Mouse (Mus musculus): Measurements from ENCODE around the gene Slc8a1.

Slc8a1 gene

DNA sequence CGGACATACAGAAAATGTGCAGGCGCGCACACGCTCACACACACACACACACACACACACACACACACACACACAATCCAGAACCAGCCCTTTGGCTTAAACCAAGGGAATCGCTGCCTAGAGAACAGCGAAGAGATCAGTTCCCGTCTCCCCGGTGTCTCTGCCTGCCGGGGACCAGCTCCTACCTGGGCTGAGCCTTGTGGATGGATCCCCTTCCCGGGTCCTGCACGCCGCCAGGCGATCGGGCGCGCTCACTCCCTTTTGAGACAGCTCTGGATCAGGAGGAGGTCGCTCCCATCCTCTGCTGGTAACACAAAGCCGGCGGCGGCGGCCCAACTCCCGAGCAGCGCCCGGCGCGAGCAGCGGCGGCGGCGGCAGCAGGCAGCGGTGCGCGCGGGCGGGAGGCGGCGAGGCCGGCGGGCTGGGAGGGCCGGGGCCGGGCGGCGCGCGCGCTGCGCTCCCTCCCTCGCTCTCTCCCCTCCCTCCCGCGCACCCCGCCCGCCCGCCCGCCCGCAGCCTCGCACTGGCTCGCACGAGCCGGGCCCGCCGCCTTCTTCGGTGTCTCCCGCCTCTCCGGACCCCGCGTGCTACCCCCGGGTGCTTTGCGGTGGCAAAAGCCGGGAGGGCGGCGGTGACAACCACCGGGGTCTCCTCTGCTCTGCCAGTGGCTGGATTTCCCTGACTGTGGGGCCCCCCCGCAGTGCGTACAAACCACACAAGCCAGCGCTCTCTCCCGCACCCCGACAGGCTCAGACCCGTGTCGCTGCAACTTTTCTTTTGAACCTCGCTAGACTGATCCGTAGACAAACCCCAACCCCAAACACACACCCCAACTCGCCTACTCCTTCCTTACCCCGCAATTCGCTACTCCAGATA is 68.1 kb downstream of the Slc8a1 start:
- no peak for DNase-seq (ENCODE audit: low read depth, low spot score)

- DNase-seq (ENCODE audit: low read depth, low spot score), result no peak
Measured at GRCm38 (mm10) chr17:81669062-81669815, 68.9 kb downstream of the Slc8a1 start.

DNA sequence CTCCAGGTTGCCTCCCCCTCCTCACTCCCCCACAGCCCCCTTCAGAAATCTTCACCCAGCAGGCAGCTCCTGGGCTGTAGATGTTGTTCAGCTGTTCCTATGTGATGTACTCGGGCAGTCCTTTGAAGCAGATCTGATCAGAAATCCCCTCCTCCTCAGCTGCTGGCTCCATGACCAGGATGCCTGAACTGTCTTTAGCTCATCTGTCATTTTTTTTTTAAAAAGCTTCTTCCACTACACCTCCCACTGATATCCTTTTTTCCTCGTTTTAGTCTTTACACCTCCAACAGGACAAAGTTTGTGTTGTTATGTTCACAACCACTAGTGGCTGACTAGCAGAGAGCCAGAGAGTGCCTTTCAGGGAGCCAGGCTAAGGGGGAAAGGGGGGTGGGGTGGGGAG is 69.7 kb downstream of the Slc8a1 start:
- DNase-seq (ENCODE audit: low read depth, low spot score), result no peak

DNA sequence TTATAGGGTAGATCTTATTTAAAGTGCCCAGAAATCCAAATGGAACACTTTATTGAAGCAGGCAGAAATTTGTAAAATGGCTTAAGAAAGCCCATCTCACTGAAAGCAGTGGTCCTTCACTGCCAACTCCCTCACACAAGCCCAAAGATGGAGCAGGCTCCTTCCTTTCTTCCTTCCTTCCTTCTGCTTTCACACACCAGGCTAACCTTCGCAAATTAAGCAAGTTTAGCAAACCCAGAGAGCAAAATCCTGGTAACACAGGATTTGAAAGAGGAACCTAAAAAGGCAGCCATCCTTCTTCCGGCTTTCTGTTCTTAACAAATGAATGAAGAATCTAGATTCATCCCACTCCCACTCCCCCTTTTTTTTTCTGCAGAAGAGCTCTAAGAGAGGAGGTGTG is 70.2 kb downstream of the Slc8a1 start:
- DNase-seq (ENCODE audit: low read depth, low spot score), result no peak

DNA sequence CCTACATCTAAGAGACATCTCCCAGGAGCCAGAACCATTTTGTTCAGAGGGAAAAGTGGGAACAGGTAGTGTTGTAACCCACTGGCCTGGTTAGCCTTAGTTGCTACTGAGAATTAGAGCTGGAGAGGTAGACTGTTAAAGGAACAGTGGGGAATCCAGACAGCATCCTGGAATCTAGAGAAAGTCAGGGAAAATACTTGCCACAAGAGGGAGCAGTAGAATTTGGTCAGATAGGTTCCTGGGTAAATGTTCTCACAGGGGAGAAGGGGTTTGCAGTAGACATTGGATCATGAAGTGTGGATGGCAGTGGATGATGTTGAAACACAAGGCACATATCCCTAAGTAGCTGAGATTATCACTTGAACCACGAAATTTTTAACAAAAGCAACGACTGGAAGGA is 71.6 kb downstream of the Slc8a1 start:
- no peak for DNase-seq (ENCODE audit: low read depth, low spot score)

DNA sequence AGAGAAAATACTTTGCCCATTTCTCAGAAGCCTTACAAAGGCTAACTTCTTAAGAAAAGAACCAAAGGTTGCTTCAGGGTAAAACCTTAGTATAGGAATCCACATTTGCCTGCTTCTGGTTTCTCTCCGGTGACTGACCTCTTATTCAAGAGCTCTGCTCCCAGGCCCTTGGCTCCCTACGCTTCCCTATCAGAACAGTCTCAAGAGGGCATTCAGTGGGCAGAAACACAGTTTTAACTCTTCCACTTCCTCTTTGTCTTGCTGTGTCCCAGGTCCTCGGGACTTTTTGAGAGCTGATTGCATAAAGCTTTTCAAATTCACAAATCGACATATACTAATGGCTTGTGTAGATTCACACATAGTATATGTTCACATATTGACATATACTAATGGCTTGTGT is 73.3 kb downstream of the Slc8a1 start:
- DNase-seq (ENCODE audit: low read depth, low spot score), result no peak

- DNase-seq (ENCODE audit: low read depth, low spot score), result no peak
Measured at GRCm38 (mm10) chr17:81657828-81658227, 80.3 kb downstream of the Slc8a1 start.

DNA sequence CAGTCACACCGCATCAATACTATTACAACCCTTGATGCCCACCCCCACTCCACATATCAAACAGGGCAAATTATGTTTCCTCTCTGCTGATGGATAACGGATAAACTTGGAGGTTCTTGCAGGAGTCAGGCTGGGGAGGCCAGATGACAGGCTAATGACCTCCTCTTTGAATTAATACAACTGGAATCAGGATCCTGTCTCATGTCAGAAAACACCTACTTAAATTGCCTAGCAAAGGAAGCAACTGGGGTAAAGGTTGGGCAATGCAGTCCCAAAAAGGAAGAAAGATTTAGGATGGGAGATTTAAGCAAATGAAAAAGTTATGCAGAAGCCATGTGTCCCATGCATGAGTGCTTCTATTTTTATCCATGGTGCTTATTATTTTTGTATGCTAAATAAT is 83.6 kb downstream of the Slc8a1 start:
- DNase-seq (ENCODE audit: low read depth, low spot score), result no peak

- DNase-seq (ENCODE audit: low read depth, low spot score), result no peak
Measured at GRCm38 (mm10) chr17:81652958-81653357, 85.2 kb downstream of the Slc8a1 start.

GRCm38 (mm10) chr17:81636822-81637221 is 101.4 kb downstream of the Slc8a1 start:
- no peak for DNase-seq (ENCODE audit: low read depth, low spot score)

- no peak for DNase-seq (ENCODE audit: low read depth, low spot score)
Measured at GRCm38 (mm10) chr17:81630471-81630870, 107.7 kb downstream of the Slc8a1 start.

DNA sequence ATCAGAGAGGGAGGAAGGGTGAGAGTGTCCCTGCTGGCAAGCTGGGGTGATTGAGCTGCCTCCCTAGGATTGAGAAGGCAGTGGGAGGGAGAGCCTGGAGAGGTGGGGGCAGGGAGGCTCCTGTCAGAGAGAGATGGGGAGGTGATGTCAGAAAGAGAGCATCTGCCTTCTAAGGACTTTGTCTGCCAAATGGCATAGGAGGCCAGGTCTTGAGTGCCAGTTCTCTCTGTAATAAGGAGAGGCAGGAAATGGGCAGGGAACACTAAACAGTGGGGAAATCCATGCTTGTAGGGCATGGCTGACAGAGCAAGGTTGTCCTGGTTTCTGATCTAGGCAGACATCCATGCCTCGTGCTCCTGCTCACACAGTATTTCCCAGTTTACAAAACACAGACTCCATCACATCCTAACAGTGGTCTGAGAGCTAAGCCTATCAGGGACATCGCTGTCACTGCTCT is 117.0 kb downstream of the Slc8a1 start:
- DNase-seq (ENCODE audit: low read depth, low spot score), result no peak

- no peak for DNase-seq (ENCODE audit: low read depth, low spot score)
Measured at GRCm38 (mm10) chr17:81618461-81618860, 119.7 kb downstream of the Slc8a1 start.

- DNase-seq (ENCODE audit: low read depth, low spot score), result no peak
Measured at GRCm38 (mm10) chr17:81616326-81616725, 121.9 kb downstream of the Slc8a1 start.

GRCm38 (mm10) chr17:81615391-81615790 is 122.8 kb downstream of the Slc8a1 start:
- DNase-seq (ENCODE audit: low read depth, low spot score), result no peak

DNA sequence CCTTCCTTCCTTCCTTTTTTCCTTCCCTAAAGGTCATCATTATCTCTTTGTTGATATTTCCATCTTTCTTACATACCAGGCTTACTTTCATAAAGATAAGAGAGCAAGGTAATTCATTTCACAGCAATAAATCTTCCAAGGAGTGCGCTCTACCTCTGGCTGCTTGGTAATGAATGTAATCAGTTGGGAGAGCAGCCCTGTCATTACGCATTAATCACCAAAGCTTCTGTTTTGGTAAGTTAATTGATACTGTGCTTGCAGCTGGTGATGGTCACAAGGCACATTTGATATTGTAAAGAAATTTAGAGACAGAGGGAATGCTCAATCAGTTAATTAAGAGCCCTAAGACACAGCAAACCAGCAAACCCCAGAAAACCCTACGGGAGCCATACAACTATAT is 130.7 kb downstream of the Slc8a1 start:
- DNase-seq (ENCODE audit: low read depth, low spot score), result no peak

DNA sequence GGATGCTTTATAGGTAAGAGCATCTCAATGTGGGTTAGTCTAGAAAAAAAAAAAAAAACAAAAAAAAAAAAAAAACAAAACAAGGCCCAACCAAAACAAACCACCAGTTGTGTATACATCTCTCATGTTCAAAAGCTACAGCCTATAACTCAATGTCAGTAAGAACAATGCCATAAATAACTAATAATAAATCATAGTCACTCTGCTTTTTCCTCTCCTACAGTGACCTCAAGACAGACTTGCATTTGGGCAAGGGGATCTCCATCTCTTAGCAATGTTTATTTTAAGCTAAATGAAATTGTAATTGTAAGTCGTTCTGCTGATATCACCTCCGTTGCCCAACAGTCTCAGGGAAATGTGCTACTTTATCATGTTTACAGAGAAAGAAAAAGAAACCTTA is 132.1 kb downstream of the Slc8a1 start:
- DNase-seq (ENCODE audit: low read depth, low spot score), result no peak

DNA sequence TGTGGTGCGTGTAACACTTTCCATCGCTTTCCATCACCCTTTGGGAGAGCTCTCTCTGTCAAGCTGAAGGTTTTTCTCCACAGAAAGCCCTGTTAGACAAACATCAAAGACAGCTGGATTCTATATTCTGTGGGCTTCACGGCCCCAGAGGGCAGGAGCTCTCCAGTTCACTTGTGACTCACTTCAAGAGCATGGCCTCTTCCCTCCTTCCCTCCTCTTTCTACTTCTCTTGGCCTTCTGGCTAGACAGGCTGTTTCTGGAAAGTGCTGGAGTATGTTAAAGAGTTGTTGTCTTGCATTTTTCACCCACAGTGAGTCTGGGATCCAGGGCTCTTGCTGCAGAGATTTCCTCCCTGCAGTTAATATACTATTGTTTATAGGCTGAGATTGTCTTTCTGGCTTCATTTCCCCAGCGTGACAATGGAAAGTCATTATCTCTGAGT is 132.9 kb downstream of the Slc8a1 start:
- no peak for DNase-seq (ENCODE audit: low read depth, low spot score)

GRCm38 (mm10) chr17:81599072-81599471 is 139.1 kb downstream of the Slc8a1 start:
- no peak for DNase-seq (ENCODE audit: low read depth, low spot score)

- no peak for DNase-seq (ENCODE audit: low read depth, low spot score)
Measured at GRCm38 (mm10) chr17:81589791-81590190, 148.4 kb downstream of the Slc8a1 start.

DNA sequence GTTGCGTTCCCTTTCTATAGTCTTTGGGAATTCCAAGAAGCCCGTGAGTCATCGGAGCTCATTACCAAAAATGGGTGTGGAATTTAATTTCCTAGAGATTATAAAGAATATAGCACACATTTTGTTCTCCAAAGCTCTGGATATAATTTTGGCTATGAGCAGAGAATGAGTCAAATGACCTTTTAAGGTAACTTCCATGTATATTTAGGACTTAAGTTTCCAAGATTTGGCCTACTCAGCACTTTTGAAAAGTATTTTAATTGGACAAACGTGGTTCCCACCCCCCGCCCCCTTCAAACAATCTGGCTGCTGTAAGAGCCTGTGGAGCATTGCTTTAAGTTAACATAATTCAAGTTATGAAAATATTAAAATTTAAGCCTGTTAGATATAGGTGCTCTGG is 151.4 kb downstream of the Slc8a1 start:
- no peak for DNase-seq (ENCODE audit: low read depth, low spot score)

DNA sequence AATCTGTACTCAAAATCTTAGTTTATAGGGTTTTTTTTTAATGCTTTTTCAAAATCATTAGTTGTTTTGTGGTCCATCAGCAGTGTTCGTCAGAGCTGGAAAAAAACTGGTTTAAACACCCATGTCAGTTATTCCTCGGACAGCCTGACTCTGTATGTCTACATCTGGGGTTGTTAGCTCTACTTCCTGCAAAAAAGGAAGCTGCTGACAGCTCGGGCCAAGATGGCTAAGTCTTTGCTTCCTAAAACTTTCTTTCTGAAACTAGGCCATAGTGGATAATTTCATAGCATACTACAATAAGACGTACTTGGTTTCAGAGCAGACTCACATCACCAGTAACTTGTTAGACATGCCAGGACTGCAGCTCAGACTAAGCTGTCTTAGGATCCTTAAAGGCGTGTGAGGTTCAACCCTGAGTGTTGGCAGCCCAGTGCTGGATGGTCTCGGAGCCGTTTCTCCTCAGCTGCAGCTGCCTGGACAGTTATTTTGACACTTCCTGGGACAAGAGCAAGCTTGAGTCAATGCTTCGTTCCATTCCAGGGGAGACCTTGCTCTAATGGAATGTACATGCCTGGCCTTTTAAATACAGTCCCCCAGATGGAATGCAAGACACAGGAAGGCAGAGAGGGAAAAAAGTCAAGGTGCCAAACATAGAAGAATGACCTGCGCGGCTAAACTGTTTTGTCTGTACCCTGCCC is 158.3 kb downstream of the Slc8a1 start:
- DNase-seq (ENCODE audit: low read depth, low spot score), result no peak
